Mouse (Mus musculus): ENCODE measurements around the gene Gm4307. TPM values are rescaled to one million over a fixed set of nuclear protein-coding genes. Genes with fewer than 3 reads are reported as not detected.
"Not testable (repeated sequence)": the region's sequence is repeated elsewhere in the genome, so short reads cannot be mapped to it uniquely, and the experiment has no call there.

The Gm4307 gene
- total RNA-seq (2014; fragmentation: Nextera tagmentation) (not detected in 2 replicates), total RNA-seq (2017) (not detected in 2 replicates), polyA plus RNA-seq (2012) (not detected in 2 replicates)

DNA sequence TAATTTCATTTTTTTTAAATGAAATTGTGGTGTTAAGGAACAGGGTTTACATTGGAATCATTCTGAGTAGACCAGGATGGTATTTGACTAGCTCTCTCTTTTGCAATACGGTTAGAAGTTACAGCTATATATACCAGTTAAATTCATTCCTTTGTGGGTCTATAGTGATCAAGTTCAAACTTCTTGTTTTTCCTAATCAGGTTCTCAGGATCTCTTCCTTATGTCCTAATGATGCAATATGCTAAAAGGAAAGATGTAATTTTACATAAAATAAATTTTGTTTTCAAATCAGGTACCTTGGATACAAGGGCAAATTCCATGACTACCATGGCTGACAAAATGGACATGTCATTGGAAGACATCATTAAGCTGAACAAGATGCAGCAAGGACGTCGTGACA is at the start of gene Gm4307:
Gene Gm4307 (plus strand): TSS at position 301 of the 400 bp plus-strand sequence.
- not testable (repeated sequence) for DNase-seq (ENCODE audit: low spot score); ATAC-seq (ENCODE audit: extremely low read depth, insufficient number of reproducible peaks, low FRiP score, poor library complexity, severe bottlenecking); H3K4me1 ChIP-seq (ENCODE audit: insufficient read depth, low read depth, low read length); H3K4me3 ChIP-seq (ENCODE audit: low read depth, low read length); H3K9me3 ChIP-seq (replicated peaks); H3K36me3 ChIP-seq (replicated peaks); H3K27me3 ChIP-seq (ENCODE audit: insufficient read depth, low read length)

DNA sequence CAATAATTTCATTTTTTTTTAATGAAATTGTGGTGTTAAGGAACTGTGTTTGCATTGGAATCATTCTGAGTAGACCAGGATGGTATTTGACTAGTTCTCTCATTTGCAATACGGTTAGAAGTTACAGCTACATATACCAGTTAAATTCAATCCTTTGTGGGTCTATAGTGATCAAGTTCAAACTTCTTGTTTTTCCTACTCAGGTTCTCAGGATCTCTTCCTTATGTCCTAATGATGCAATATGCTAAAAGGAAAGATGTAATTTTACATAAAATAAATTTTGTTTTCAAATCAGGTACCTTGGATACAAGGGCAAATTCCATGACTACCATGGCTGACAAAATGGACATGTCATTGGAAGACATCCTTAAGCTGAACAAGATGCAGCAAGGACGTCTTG is 25.8 kb upstream of the Gm4307 start, which contains the start of gene Gm4301:
Gene Gm4301 (plus strand): TSS at position 301 of the 400 bp plus-strand sequence.
- not testable (repeated sequence) for H3K36me3 ChIP-seq (replicated peaks); H3K4me3 ChIP-seq (ENCODE audit: low read depth, low read length); H3K4me1 ChIP-seq (ENCODE audit: insufficient read depth, low read depth, low read length); H3K27me3 ChIP-seq (ENCODE audit: insufficient read depth, low read length); H3K9me3 ChIP-seq (replicated peaks); ATAC-seq (ENCODE audit: extremely low read depth, insufficient number of reproducible peaks, low FRiP score, poor library complexity, severe bottlenecking); DNase-seq (ENCODE audit: low spot score)

DNA sequence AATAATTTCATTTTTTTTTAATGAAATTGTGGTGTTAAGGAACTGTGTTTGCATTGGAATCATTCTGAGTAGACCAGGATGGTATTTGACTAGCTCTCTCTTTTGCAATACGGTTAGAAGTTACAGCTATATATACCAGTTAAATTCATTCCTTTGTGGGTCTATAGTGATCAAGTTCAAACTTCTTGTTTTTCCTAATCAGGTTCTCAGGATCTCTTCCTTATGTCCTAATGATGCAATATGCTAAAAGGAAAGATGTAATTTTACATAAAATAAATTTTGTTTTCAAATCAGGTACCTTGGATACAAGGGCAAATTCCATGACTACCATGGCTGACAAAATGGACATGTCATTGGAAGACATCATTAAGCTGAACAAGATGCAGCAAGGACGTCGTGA is 20.6 kb upstream of the Gm4307 start, which contains the start of gene Gm4302:
Gene Gm4302 (plus strand): TSS at position 301 of the 400 bp plus-strand sequence.
- H3K4me3 ChIP-seq (ENCODE audit: low read depth, low read length); ATAC-seq (ENCODE audit: extremely low read depth, insufficient number of reproducible peaks, low FRiP score, poor library complexity, severe bottlenecking); DNase-seq (ENCODE audit: low spot score); H3K27me3 ChIP-seq (ENCODE audit: insufficient read depth, low read length); H3K36me3 ChIP-seq (replicated peaks); H3K9me3 ChIP-seq (replicated peaks); H3K4me1 ChIP-seq (ENCODE audit: insufficient read depth, low read depth, low read length): not testable (repeated sequence)

DNA sequence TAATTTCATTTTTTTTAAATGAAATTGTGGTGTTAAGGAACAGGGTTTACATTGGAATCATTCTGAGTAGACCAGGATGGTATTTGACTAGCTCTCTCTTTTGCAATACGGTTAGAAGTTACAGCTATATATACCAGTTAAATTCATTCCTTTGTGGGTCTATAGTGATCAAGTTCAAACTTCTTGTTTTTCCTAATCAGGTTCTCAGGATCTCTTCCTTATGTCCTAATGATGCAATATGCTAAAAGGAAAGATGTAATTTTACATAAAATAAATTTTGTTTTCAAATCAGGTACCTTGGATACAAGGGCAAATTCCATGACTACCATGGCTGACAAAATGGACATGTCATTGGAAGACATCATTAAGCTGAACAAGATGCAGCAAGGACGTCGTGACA is 15.5 kb upstream of the Gm4307 start, which contains the start of gene Gm4303:
Gene Gm4303 (plus strand): TSS at position 301 of the 400 bp plus-strand sequence.
- not testable (repeated sequence) for DNase-seq (ENCODE audit: low spot score); H3K27me3 ChIP-seq (ENCODE audit: insufficient read depth, low read length); H3K4me3 ChIP-seq (ENCODE audit: low read depth, low read length); H3K36me3 ChIP-seq (replicated peaks); ATAC-seq (ENCODE audit: extremely low read depth, insufficient number of reproducible peaks, low FRiP score, poor library complexity, severe bottlenecking); H3K9me3 ChIP-seq (replicated peaks); H3K4me1 ChIP-seq (ENCODE audit: insufficient read depth, low read depth, low read length)

DNA sequence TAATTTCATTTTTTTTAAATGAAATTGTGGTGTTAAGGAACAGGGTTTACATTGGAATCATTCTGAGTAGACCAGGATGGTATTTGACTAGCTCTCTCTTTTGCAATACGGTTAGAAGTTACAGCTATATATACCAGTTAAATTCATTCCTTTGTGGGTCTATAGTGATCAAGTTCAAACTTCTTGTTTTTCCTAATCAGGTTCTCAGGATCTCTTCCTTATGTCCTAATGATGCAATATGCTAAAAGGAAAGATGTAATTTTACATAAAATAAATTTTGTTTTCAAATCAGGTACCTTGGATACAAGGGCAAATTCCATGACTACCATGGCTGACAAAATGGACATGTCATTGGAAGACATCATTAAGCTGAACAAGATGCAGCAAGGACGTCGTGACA is 10.3 kb upstream of the Gm4307 start, which contains the start of gene Gm4305:
Gene Gm4305 (plus strand): TSS at position 301 of the 400 bp plus-strand sequence.
- not testable (repeated sequence) for H3K4me3 ChIP-seq (ENCODE audit: low read depth, low read length); H3K36me3 ChIP-seq (replicated peaks); H3K4me1 ChIP-seq (ENCODE audit: insufficient read depth, low read depth, low read length); H3K27me3 ChIP-seq (ENCODE audit: insufficient read depth, low read length); ATAC-seq (ENCODE audit: extremely low read depth, insufficient number of reproducible peaks, low FRiP score, poor library complexity, severe bottlenecking); DNase-seq (ENCODE audit: low spot score); H3K9me3 ChIP-seq (replicated peaks)

DNA sequence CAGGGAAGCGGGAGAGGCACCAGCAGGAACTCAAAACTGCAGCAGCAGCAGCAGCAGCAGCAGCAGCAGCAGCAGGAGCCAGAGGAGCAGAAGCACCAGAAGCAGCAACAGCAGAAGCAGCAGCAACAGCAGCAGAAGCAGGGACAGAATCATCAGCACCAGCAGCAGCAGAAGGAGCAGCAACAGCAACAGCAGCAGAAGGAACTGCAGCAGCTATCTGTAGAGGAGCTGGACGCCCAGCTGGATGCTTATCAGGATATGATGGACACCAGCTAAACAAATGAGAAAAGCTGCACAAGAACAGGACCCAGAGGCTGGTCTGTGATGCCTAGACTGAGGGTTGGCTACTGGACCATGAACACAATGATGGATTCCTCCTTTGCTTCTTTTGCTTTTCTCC is 4.3 kb upstream of the Gm4307 start:
- not testable (repeated sequence) for H3K4me1 ChIP-seq (ENCODE audit: insufficient read depth, low read depth, low read length); H3K36me3 ChIP-seq (replicated peaks); ATAC-seq (ENCODE audit: extremely low read depth, insufficient number of reproducible peaks, low FRiP score, poor library complexity, severe bottlenecking); H3K27me3 ChIP-seq (ENCODE audit: insufficient read depth, low read length); H3K4me3 ChIP-seq (ENCODE audit: low read depth, low read length); DNase-seq (ENCODE audit: low spot score); H3K9me3 ChIP-seq (replicated peaks)

DNA sequence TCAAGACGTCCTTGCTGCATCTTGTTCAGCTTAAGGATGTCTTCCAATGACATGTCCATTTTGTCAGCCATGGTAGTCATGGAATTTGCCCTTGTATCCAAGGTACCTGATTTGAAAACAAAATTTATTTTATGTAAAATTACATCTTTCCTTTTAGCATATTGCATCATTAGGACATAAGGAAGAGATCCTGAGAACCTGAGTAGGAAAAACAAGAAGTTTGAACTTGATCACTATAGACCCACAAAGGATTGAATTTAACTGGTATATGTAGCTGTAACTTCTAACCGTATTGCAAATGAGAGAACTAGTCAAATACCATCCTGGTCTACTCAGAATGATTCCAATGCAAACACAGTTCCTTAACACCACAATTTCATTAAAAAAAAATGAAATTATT is 21.3 kb downstream of the Gm4307 start, which contains the start of gene Gm4312:
Gene Gm4312 (minus strand): TSS at position 101 of the 400 bp plus-strand sequence.
- H3K36me3 ChIP-seq (replicated peaks); H3K27me3 ChIP-seq (ENCODE audit: insufficient read depth, low read length); H3K4me3 ChIP-seq (ENCODE audit: low read depth, low read length); H3K9me3 ChIP-seq (replicated peaks); ATAC-seq (ENCODE audit: extremely low read depth, insufficient number of reproducible peaks, low FRiP score, poor library complexity, severe bottlenecking); DNase-seq (ENCODE audit: low spot score); H3K4me1 ChIP-seq (ENCODE audit: insufficient read depth, low read depth, low read length): not testable (repeated sequence)

DNA sequence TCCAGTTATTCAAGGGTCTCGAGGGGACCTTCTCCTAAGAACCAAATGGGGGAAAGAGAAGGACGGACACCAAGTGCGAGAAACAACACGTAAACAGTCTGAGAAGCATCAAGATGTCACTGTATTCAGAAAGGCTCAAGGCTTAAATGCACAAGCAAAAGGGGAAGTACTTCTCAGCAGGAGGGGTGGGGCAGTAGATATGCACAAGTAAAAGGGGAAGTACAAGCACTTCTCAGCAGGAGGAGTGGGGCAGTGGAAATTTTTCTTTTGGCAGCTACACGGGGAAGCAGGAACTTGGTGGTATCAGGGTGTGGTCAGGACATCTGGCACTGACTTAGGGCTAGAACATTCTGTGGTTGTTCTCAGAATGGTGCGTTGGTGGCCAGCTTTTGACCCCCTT is 41.2 kb downstream of the Gm4307 start:
- peaks cover 10% of the 10 kb centered on the region for H3K9me3 ChIP-seq (replicated peaks)
- not testable (repeated sequence) for DNase-seq (ENCODE audit: low spot score); H3K27me3 ChIP-seq (ENCODE audit: insufficient read depth, low read length); H3K4me3 ChIP-seq (ENCODE audit: low read depth, low read length); ATAC-seq (ENCODE audit: extremely low read depth, insufficient number of reproducible peaks, low FRiP score, poor library complexity, severe bottlenecking); H3K4me1 ChIP-seq (ENCODE audit: insufficient read depth, low read depth, low read length); H3K36me3 ChIP-seq (replicated peaks)

Other genes starting within 250 kb of the Gm4307 start
- gene Gm4301, start 25.7 kb upstream of the Gm4307 start, total RNA-seq (2014; fragmentation: Nextera tagmentation) = not detected in 2 replicates
- gene Gm4301, start 25.7 kb upstream of the Gm4307 start, total RNA-seq (2017) = not detected in 2 replicates
- not detected in 2 replicates for gene Gm4301, start 25.7 kb upstream of the Gm4307 start, polyA plus RNA-seq (2012)
- not detected in 2 replicates for gene Gm4302, start 20.5 kb upstream of the Gm4307 start, total RNA-seq (2014; fragmentation: Nextera tagmentation)
- not detected in 2 replicates for gene Gm4302, start 20.5 kb upstream of the Gm4307 start, total RNA-seq (2017)
- gene Gm4302, start 20.5 kb upstream of the Gm4307 start, polyA plus RNA-seq (2012) = not detected in 2 replicates
- not detected in 2 replicates for gene Gm4303, start 15.4 kb upstream of the Gm4307 start, total RNA-seq (2014; fragmentation: Nextera tagmentation)
- gene Gm4303, start 15.4 kb upstream of the Gm4307 start, total RNA-seq (2017) = not detected in 2 replicates
- gene Gm4303, start 15.4 kb upstream of the Gm4307 start, polyA plus RNA-seq (2012) = not detected in 2 replicates
- not detected in 2 replicates for gene Gm4305, start 10.2 kb upstream of the Gm4307 start, total RNA-seq (2014; fragmentation: Nextera tagmentation)
- not detected in 2 replicates for gene Gm4305, start 10.2 kb upstream of the Gm4307 start, total RNA-seq (2017)
- not detected in 2 replicates for gene Gm4305, start 10.2 kb upstream of the Gm4307 start, polyA plus RNA-seq (2012)
- not detected in 2 replicates for gene Gm4312, start 21.2 kb downstream of the Gm4307 start, total RNA-seq (2014; fragmentation: Nextera tagmentation)
- not detected in 2 replicates for gene Gm4312, start 21.2 kb downstream of the Gm4307 start, total RNA-seq (2017)
- gene Gm4312, start 21.2 kb downstream of the Gm4307 start, polyA plus RNA-seq (2012) = not detected in 2 replicates
- 75.6 and 86.8 TPM in 2 replicates for gene Tmtc3, start 126.0 kb downstream of the Gm4307 start, total RNA-seq (2014; fragmentation: Nextera tagmentation)
- gene Tmtc3, start 126.0 kb downstream of the Gm4307 start, total RNA-seq (2017) = 9.8 and 12.3 TPM in 2 replicates
- gene Tmtc3, start 126.0 kb downstream of the Gm4307 start, polyA plus RNA-seq (2012) = 4.7 and 8.5 TPM in 2 replicates
- 45.9 and 49.4 TPM in 2 replicates for gene Cep290, start 126.2 kb downstream of the Gm4307 start, total RNA-seq (2014; fragmentation: Nextera tagmentation)
- gene Cep290, start 126.2 kb downstream of the Gm4307 start, total RNA-seq (2017) = 23.3 and 28.6 TPM in 2 replicates
- gene Cep290, start 126.2 kb downstream of the Gm4307 start, polyA plus RNA-seq (2012) = 0.58 and 1.0 TPM in 2 replicates
- 31.5 and 45.5 TPM in 2 replicates for gene 4930430F08Rik, start 229.1 kb downstream of the Gm4307 start, total RNA-seq (2014; fragmentation: Nextera tagmentation)
- gene 4930430F08Rik, start 229.1 kb downstream of the Gm4307 start, total RNA-seq (2017) = 21.0 and 23.3 TPM in 2 replicates
- 3.8 and 5.2 TPM in 2 replicates for gene 4930430F08Rik, start 229.1 kb downstream of the Gm4307 start, polyA plus RNA-seq (2012)
- not detected in 2 replicates for gene 1700017N19Rik, start 229.1 kb downstream of the Gm4307 start, total RNA-seq (2014; fragmentation: Nextera tagmentation)
- 0.17 TPM in 1 of 2 replicates, not detected in the other for gene 1700017N19Rik, start 229.1 kb downstream of the Gm4307 start, total RNA-seq (2017)
- gene 1700017N19Rik, start 229.1 kb downstream of the Gm4307 start, polyA plus RNA-seq (2012) = not detected in 2 replicates